Mouse (Mus musculus) neural tube, embryonic 15.5 days (tissue): Measurements from ENCODE around the gene Atp8b2. TPM values are rescaled to one million over a fixed set of nuclear protein-coding genes. Genes with fewer than 3 reads are reported as not detected.

ENCODE experiments used
- ATAC-seq: fragments of 200-750 bp; cut with Nextera tagmentation; 2 replicates; pipeline ENCODE4 v1.8.0; 2017; ENCODE audit warnings: mild to moderate bottlenecking, moderate TSS enrichment, moderate library complexity; ENCODE audit not compliant: low FRiP score
- H3K27ac ChIP-seq: fragments of 300-500 bp; sonication (generic); replicated peaks from 2 replicates; pipeline ENCODE4 v1.5.1; 2015; ENCODE audit warnings: mild to moderate bottlenecking, inconsistent platforms
- H3K27me3 ChIP-seq: fragments of 300-500 bp; sonication (generic); replicated peaks from 2 replicates; pipeline ENCODE4 v1.6.1; 2015; ENCODE audit warnings: inconsistent platforms
- H3K36me3 ChIP-seq: fragments of 300-500 bp; sonication (generic); 2 replicates; pipeline ENCODE4 v1.6.1; 2015; ENCODE audit warnings: inconsistent platforms
- H3K4me1 ChIP-seq: fragments of 300-500 bp; sonication (generic); 2 replicates; pipeline ENCODE4 v1.6.1; 2015; ENCODE audit warnings: inconsistent platforms
- H3K4me2 ChIP-seq: fragments of 300-500 bp; sonication (generic); 2 replicates; pipeline ENCODE4 v1.6.1; 2015; ENCODE audit warnings: inconsistent platforms, mild to moderate bottlenecking, moderate library complexity
- H3K4me3 ChIP-seq: fragments of 300-500 bp; sonication (generic); replicated peaks from 2 replicates; pipeline ENCODE4 v1.5.1; 2015; ENCODE audit warnings: mild to moderate bottlenecking, inconsistent platforms
- H3K9ac ChIP-seq: fragments of 300-500 bp; sonication (generic); replicated peaks from 2 replicates; pipeline ENCODE4 v1.6.1; 2015; ENCODE audit warnings: mild to moderate bottlenecking, inconsistent platforms
- H3K9me3 ChIP-seq: fragments of 300-500 bp; sonication (generic); replicated peaks from 2 replicates; pipeline ENCODE4 v1.6.1; 2016; ENCODE audit warnings: inconsistent platforms
- WGBS: fragments of 180-500 bp; shearing (Covaris S2); methylation state at CpG from one replicate; pipeline ENCODE4 v1.1.7; 2015; ENCODE audit warnings: mixed read lengths; 5-methylcytosine and 5-hydroxymethylcytosine counted together
- polyA plus RNA-seq: library from polyadenylated mRNA; unstranded; fragments of >200 nt; fragmentation: Nextera tagmentation; extraction: Ambion mirVana; gene quantifications from 2 replicates; pipeline ENCODE4 v1.2.1, GENCODE M21; 2015

Atp8b2 gene
- polyA plus RNA-seq, 1 experiment from 2014 or later, result 11.9 TPM

GRCm38 (mm10) chr3:89976859-89977258 is 13.6 kb upstream of the Atp8b2 start:
- Histone ChIP-seq H3K27ac (no peak overlapping the region), H3K36me3 (no peaks in the 10 kb centered on the region), H3K27me3 (no peaks in the 10 kb centered on the region), H3K4me2 (no peak overlapping the region), H3K4me3 (no peak overlapping the region), H3K9me3 (no peaks in the 10 kb centered on the region), H3K4me1 (no peaks in the 10 kb centered on the region), H3K9ac (no peak overlapping the region)
- no peak for ATAC-seq

- H3K9ac ChIP-seq, result no peak overlapping the region
- no peak for ATAC-seq
- no peaks in the 10 kb centered on the region for H3K27me3 ChIP-seq
- no peaks in the 10 kb centered on the region for H3K9me3 ChIP-seq
- no peak overlapping the region for H3K27ac ChIP-seq
- no peaks in the 10 kb centered on the region for H3K36me3 ChIP-seq
- WGBS, result 67% methylated on average over 7 of the region's 7 CpGs
- H3K4me3 ChIP-seq, result no peak overlapping the region
- H3K4me1 ChIP-seq, result peaks cover 20% of the 10 kb centered on the region
- H3K4me2 ChIP-seq, result no peak overlapping the region
Measured at GRCm38 (mm10) chr3:89968509-89968908, 5.2 kb upstream of the Atp8b2 start.

GRCm38 (mm10) chr3:89966946-89967345 is 3.6 kb upstream of the Atp8b2 start:
- ATAC-seq, result no peak
- no peak overlapping the region for H3K9ac ChIP-seq

GRCm38 (mm10) chr3:89965972-89966371 is 2.7 kb upstream of the Atp8b2 start:
- H3K4me1 ChIP-seq, result peaks cover 38% of the 10 kb centered on the region
- H3K9me3 ChIP-seq, result no peaks in the 10 kb centered on the region
- no peak overlapping the region for H3K4me3 ChIP-seq
- ATAC-seq, result no peak
- no peak overlapping the region for H3K4me2 ChIP-seq
- no peaks in the 10 kb centered on the region for H3K36me3 ChIP-seq
- no peaks in the 10 kb centered on the region for H3K27me3 ChIP-seq
- 90% methylated on average over 5 of the region's 5 CpGs for WGBS
- no peak overlapping the region for H3K9ac ChIP-seq
- no peak overlapping the region for H3K27ac ChIP-seq

More at GRCm38 (mm10) chr3:89966946-89967345, 3.6 kb upstream of the Atp8b2 start:
- Histone ChIP-seq H3K27me3 (no peaks in the 10 kb centered on the region), H3K27ac (no peak overlapping the region), H3K4me1 (peaks cover 28% of the 10 kb centered on the region), H3K9me3 (no peaks in the 10 kb centered on the region), H3K4me3 (no peak overlapping the region), H3K36me3 (no peaks in the 10 kb centered on the region), H3K4me2 (no peak overlapping the region)
- 76% methylated on average over 4 of the region's 4 CpGs for WGBS

- Histone ChIP-seq H3K9me3 (no peaks in the 10 kb centered on the region), H3K4me1 (peaks cover 42% of the 10 kb centered on the region), H3K4me2 (no peak overlapping the region), H3K9ac (no peak overlapping the region), H3K4me3 (no peak overlapping the region), H3K36me3 (no peaks in the 10 kb centered on the region), H3K27me3 (no peaks in the 10 kb centered on the region), H3K27ac (no peak overlapping the region)
- 96% methylated on average over 8 of the region's 8 CpGs for WGBS
- no peak for ATAC-seq
Measured at GRCm38 (mm10) chr3:89965557-89965956, 2.2 kb upstream of the Atp8b2 start.

- Histone ChIP-seq H3K4me3 (peak overlapping the region; percentile 88), H3K4me1 (peaks cover 56% of the 10 kb centered on the region), H3K9ac (peak overlapping the region; percentile 93), H3K36me3 (no peaks in the 10 kb centered on the region), H3K4me2 (peak overlapping the region; percentile 97), H3K9me3 (no peaks in the 10 kb centered on the region), H3K27me3 (no peaks in the 10 kb centered on the region), H3K27ac (peak overlapping the region; percentile 94)
- ATAC-seq, result no peak
- WGBS, result 34% methylated on average over 22 of the region's 22 CpGs
Measured at GRCm38 (mm10) chr3:89963926-89964739, 825 bp upstream of the Atp8b2 start.

GRCm38 (mm10) chr3:89962751-89963220 is 522 bp downstream of the Atp8b2 start:
- under 1% methylated on average over 30 of the region's 30 CpGs for WGBS
- Histone ChIP-seq H3K9me3 (no peaks in the 10 kb centered on the region), H3K27ac (peak overlapping the region; percentile 94), H3K36me3 (peaks cover 8% of the 10 kb centered on the region), H3K4me1 (peaks cover 66% of the 10 kb centered on the region), H3K9ac (peak overlapping the region; percentile 93), H3K4me2 (peak overlapping the region; percentile 97), H3K4me3 (peak overlapping the region; percentile 88), H3K27me3 (no peaks in the 10 kb centered on the region)
- ATAC-seq, result peak; percentile 12; the same call in 1 of the 2 replicates

- Histone ChIP-seq H3K27me3 (no peaks in the 10 kb centered on the region), H3K36me3 (peaks cover 14% of the 10 kb centered on the region), H3K9me3 (no peaks in the 10 kb centered on the region), H3K4me1 (peaks cover 66% of the 10 kb centered on the region), H3K4me3 (peak overlapping the region; percentile 88), H3K9ac (peak overlapping the region; percentile 93), H3K4me2 (peak overlapping the region; percentile 97), H3K27ac (peak overlapping the region; percentile 94)
- no peak for ATAC-seq
- WGBS, result 7% methylated on average over 14 of the region's 14 CpGs
Measured at GRCm38 (mm10) chr3:89962059-89962750, 1.1 kb downstream of the Atp8b2 start.

GRCm38 (mm10) chr3:89961436-89961835 is 1.9 kb downstream of the Atp8b2 start:
- Histone ChIP-seq H3K9ac (peak overlapping the region; percentile 93; the same call in 1 of the 2 replicates), H3K4me1 (peaks cover 66% of the 10 kb centered on the region)
- ATAC-seq, result no peak

GRCm38 (mm10) chr3:89960469-89960868 is 2.8 kb downstream of the Atp8b2 start:
- peaks cover 65% of the 10 kb centered on the region for H3K4me1 ChIP-seq
- peak; percentile 91 for ATAC-seq
- 0% methylated on average over 30 of the region's 30 CpGs for WGBS

More at GRCm38 (mm10) chr3:89961436-89961835, 1.9 kb downstream of the Atp8b2 start:
- WGBS, result 60% methylated on average over 4 of the region's 4 CpGs
- no peaks in the 10 kb centered on the region for H3K9me3 ChIP-seq
- H3K27me3 ChIP-seq, result no peaks in the 10 kb centered on the region
- peak overlapping the region; percentile 88 for H3K4me3 ChIP-seq
- H3K4me2 ChIP-seq, result peak overlapping the region; percentile 97
- H3K36me3 ChIP-seq, result peaks cover 22% of the 10 kb centered on the region
- H3K27ac ChIP-seq, result no peak overlapping the region; the same call in 1 of the 2 replicates

GRCm38 (mm10) chr3:89959435-89959834 is 3.9 kb downstream of the Atp8b2 start:
- Histone ChIP-seq H3K9ac (peak overlapping the region; percentile 93; the same call in 1 of the 2 replicates), H3K4me3 (peak overlapping the region; percentile 88), H3K27me3 (no peaks in the 10 kb centered on the region), H3K27ac (0 out of 2 replicates have a peak overlapping the region, but pooled peaks have one; percentile 6), H3K9me3 (no peaks in the 10 kb centered on the region), H3K4me1 (peaks cover 54% of the 10 kb centered on the region), H3K4me2 (peak overlapping the region; percentile 97), H3K36me3 (peaks cover 38% of the 10 kb centered on the region)
- WGBS, result 71% methylated on average over 4 of the region's 4 CpGs
- peak; percentile 43 for ATAC-seq

More at GRCm38 (mm10) chr3:89960469-89960868, 2.8 kb downstream of the Atp8b2 start:
- H3K36me3 ChIP-seq, result peaks cover 32% of the 10 kb centered on the region
- H3K4me3 ChIP-seq, result peak overlapping the region; percentile 88
- no peaks in the 10 kb centered on the region for H3K9me3 ChIP-seq
- no peaks in the 10 kb centered on the region for H3K27me3 ChIP-seq
- H3K27ac ChIP-seq, result peak overlapping the region; percentile 81
- H3K9ac ChIP-seq, result peak overlapping the region; percentile 93
- peak overlapping the region; percentile 97 for H3K4me2 ChIP-seq
